Mouse (Mus musculus) cerebellum, adult 2 months (tissue): ENCODE data around the gene Csk. TPM values are rescaled to one million over a fixed set of nuclear protein-coding genes. Genes with fewer than 3 reads are reported as not detected.

Source experiments
- DNase-seq, 2 experiments: peaks; one replicate each; pipeline ENCODE4 v3.0.0; 2021
- H3K27ac ChIP-seq: fragments of 200-500 bp; 2 replicates; pipeline ENCODE4 v1.5.1; 2012; ENCODE audit warnings: low read length, control low read depth, inconsistent platforms; ENCODE audit not compliant: insufficient read depth
- H3K27me3 ChIP-seq: fragments of 200-500 bp; 2 replicates; pipeline ENCODE4 v1.6.1; 2012; ENCODE audit warnings: inconsistent platforms, mild to moderate bottlenecking, low read length, moderate library complexity; ENCODE audit not compliant: control insufficient read depth, insufficient read depth
- H3K4me1 ChIP-seq: fragments of 200-500 bp; 2 replicates; pipeline ENCODE4 v1.6.1; 2011; ENCODE audit warnings: low read length; ENCODE audit not compliant: control insufficient read depth, insufficient read depth
- H3K4me3 ChIP-seq: fragments of 200-500 bp; replicated peaks from 2 replicates; pipeline ENCODE3; 2011; ENCODE audit warnings: mild to moderate bottlenecking, low read depth, low read length, control low read depth; ENCODE audit not compliant: insufficient read depth
- CTCF ChIP-seq: fragments of 200-500 bp; IDR thresholded peaks from 2 replicates; pipeline ENCODE4 v1.5.1; 2011; ENCODE audit warnings: low read depth, mild to moderate bottlenecking, control low read depth, low read length, moderate library complexity, borderline replicate concordance; ENCODE audit not compliant: insufficient read depth
- POLR2A ChIP-seq: fragments of 200-500 bp; IDR thresholded peaks from 2 replicates; pipeline ENCODE4 v1.6.1; 2011; ENCODE audit warnings: low read length, control low read depth, borderline replicate concordance; ENCODE audit not compliant: insufficient read depth
- WGBS: fragments of 180-500 bp; shearing (Covaris S2); methylation state at CpG from one replicate; pipeline ENCODE4 v1.1.7; 2018; 5-methylcytosine and 5-hydroxymethylcytosine counted together
- polyA plus RNA-seq: library from polyadenylated mRNA; depleted of rRNA; stranded (reverse); fragments of >200 nt; gene quantifications from 2 replicates; pipeline ENCODE4 v1.2.3, GENCODE M21; 2012

Csk gene
- polyA plus RNA-seq, 1 experiment: 57.2 TPM

DNA sequence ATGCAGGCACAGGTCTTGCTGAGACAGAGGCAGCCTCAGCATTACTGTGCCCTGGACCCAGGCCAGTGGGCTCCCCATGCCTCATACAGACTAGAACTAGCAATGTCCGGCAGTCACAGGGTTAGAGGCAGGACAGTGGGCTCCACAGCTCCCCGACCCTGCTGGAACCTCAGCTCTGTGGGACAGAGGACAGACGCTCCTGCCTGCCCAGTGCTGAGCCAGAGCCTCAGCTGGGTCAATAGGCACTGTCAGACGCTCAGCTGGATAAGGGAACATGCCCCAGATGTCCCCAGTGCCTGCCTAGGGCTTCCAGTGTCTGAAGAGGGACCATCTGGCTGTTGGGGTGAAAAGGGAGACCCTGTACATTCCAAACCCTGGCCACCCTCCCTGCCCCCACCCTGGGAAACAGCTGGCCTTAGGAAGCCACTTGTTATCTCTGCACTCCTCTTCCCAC is 55.5 kb downstream of the Csk start:
- Histone ChIP-seq H3K27ac (no peak overlapping the region), H3K27me3 (no peaks in the 10 kb centered on the region), H3K4me1 (peaks cover 6% of the 10 kb centered on the region; the same call in 1 of the 2 replicates), H3K4me3 (no peak overlapping the region)
- TF ChIP-seq POLR2A (no peak), CTCF (no peak)
- DNase-seq: no peak
- WGBS: 40% methylated on average over 4 of the region's 4 CpGs

DNA sequence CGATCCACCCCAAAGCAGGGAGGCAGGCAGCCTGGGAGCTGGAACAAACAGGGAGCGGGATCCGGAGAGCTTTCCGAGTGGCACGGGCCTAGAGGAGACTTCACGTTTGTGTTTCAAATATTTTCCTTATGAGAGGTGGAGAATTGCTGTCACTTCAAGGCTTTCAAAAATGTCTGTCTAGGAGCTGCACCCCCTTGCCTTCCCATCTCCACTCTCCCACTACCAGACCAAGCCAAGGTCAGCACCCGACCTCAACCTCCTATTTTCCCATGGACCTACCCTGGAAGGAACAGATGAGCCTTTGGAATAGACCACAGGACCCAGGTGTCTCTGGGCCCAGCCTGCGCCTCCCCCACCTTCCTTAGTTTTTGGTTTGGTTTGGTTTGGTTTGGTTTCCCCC is 56.2 kb downstream of the Csk start:
- H3K4me1 ChIP-seq: peaks cover 6% of the 10 kb centered on the region; the same call in 1 of the 2 replicates
- H3K27me3 ChIP-seq: no peaks in the 10 kb centered on the region
- H3K4me3 ChIP-seq: no peak overlapping the region
- no peak overlapping the region for H3K27ac ChIP-seq
- no peak for DNase-seq
- 88% methylated on average over 8 of the region's 8 CpGs for WGBS
- TF ChIP-seq POLR2A (no peak), CTCF (no peak)

DNA sequence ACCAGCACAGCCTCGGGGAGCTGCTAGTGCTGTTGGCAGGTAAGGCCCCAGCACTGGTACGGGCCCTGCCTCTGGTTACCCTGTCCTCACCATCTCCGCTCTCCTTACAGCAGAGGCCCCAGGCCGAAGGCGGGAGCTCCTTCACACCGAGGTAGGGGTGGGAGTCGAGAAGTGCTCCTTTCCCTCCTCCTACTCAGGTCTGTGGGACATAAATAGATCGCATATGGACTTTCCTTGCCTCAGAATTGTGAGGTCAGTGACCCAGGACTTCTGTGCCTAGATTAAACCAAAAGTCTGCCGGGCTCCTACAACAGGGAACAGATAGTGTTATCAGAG is 59.3 kb downstream of the Csk start:
- WGBS: 40% methylated on average over 9 of the region's 9 CpGs
- TF ChIP-seq POLR2A: no peak
- no peak for TF ChIP-seq CTCF
- DNase-seq: no peak
- Histone ChIP-seq H3K27ac (no peak overlapping the region), H3K27me3 (no peaks in the 10 kb centered on the region), H3K4me3 (no peak overlapping the region), H3K4me1 (peaks cover 6% of the 10 kb centered on the region; the same call in 1 of the 2 replicates)

DNA sequence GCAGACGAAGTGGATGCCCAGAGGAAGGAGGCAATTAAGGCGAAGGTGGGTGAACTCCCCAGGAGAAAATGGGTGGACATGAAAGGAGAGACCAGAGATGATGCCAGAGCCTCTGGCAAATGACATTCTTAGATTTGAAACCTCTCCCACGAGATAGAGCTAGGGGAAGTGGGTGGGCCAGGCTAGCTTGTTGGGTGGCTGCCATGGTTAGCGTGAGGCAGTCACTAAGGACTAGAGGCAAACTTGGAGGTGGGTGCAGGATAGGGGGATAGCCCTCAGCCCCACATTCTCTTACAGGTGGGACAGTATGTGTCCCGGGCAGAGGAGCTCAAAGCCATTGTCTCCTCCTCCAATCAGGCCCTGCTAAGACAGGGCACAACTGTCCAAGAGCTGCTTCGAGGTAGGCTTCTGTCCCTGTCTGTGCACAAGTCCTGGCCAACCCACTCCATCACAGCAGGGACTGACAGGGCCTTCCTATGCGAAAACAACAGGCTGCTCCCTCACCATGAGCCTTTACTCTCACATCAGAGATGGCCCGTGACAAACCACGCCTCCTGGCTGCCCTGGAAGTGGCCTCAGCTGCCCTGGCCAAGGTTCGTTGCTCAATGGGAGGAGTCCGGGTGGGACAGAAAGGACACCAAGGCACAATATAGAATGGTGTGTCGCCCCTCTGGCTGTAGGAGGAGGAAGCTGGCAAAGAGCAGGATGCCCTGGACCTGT is 59.8 kb downstream of the Csk start:
- no peak for DNase-seq
- H3K27ac ChIP-seq: no peak overlapping the region
- no peaks in the 10 kb centered on the region for H3K27me3 ChIP-seq
- H3K4me3 ChIP-seq: no peak overlapping the region
- peaks cover 6% of the 10 kb centered on the region; the same call in 1 of the 2 replicates for H3K4me1 ChIP-seq
- no peak for TF ChIP-seq POLR2A
- no peak for TF ChIP-seq CTCF
- 44% methylated on average over 12 of the region's 12 CpGs for WGBS

DNA sequence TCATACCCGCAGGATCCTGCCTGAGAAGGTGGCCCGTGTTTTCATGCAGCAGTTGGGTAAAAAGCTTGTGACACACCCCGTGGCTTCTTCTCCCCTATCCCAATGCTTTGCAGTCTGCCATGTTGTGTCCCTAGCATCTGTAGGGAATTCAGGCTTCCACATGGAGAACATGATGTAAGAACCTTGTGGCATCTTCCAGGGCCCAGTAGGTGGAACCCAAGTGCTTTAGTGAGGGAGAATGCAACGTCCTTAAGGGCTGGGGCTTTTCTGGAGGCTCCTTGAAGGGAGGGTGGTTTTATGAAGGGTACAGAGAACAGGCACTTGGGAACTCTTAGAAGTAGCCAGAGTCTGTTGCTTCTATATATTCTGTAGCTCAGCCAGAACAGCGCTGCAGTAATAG is 62.7 kb downstream of the Csk start:
- 51% methylated on average over 5 of the region's 5 CpGs for WGBS
- H3K4me3 ChIP-seq: peak overlapping the region; percentile 1

DNA sequence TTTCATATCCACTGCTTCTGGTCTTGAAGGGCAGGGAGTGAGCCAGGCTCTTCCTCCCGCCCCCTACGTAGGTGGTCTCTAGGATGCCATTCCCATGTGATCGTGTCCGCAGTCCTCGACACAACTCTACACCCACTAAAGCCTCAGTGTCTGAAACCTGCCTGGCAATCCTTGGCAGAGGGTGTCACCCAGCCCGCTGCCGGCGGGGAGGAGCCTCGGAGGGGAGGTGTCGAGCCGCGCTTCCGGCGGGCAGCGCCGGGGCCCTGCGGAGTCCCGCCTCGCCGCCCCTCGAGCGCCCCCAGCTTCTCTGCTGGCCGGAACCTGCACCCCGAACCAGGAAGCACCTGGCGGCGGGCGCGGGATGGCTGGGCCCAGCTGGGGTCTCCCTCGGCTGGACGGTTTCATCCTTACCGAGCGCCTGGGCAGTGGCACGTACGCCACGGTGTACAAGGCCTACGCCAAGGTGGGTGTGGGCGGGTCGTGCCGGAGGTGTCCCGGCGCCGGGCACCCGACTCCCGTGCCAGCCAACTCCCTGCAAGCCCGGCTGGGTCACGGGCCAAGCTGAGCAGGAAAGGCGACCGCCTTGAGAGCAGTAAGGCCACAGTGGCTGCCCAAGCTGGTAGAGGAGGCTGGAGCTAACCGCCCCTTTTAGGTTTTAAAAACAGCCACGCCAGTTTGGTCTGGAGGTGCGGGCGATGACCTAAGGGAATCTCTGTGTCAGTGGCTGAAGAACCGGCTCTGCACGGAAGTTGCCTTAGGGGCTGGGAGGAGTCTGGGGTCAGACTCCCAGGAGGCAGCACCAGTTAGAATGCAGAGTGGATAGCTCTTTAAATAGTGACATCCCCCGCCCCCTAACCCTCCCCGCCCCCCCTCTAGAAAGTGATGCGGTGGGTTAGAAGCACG is 64.0 kb downstream of the Csk start, which contains the start of gene Ulk3:
TSS of gene Ulk3 (plus strand) at position 229 of the 903 bp plus-strand sequence.
- Histone ChIP-seq H3K27me3 (no peaks in the 10 kb centered on the region), H3K4me3 (peak within 1 kb of the TSS; percentile 86), H3K4me1 (peaks cover 6% of the 10 kb centered on the region; the same call in 1 of the 2 replicates), H3K27ac (peak within 1 kb of the TSS; percentile 49)
- TF ChIP-seq POLR2A (peak; percentile 37; the same call in 1 of the 2 replicates), CTCF (0 out of 2 replicates have a peak, but pooled peaks have one; percentile 8)
- under 1% methylated on average over 58 of the region's 58 CpGs for WGBS
- DNase-seq: peak; percentile 79 to 84

More for the DNA sequence above, 62.7 kb downstream of the Csk start:
- Histone ChIP-seq H3K4me1 (peaks cover 6% of the 10 kb centered on the region; the same call in 1 of the 2 replicates), H3K27me3 (no peaks in the 10 kb centered on the region), H3K27ac (no peak overlapping the region)
- DNase-seq: no peak
- TF ChIP-seq POLR2A: no peak
- TF ChIP-seq CTCF: peak; percentile 39; the same call in 1 of the 2 replicates

DNA sequence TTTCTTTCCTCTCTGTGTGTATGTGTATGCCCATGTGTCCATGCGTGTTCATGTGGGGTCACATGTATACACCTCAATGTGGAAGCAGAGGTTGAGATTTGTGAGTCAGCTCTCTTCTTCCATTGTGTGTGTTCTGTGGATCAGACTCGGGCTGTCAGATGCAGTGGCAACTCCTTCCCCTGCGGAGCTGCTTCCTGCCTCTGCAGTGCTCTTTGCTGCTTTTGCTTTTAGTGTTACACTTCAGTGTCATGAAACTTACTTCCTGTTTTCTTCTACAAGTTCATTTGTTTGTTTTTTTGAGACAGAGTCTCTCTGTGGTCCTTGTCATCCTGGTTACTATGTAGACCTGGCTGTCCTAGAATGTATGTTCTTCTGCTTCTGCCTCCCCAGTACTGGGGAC is 68.4 kb downstream of the Csk start:
- no peak for DNase-seq
- 86% methylated on average over 3 of the region's 3 CpGs for WGBS
- Histone ChIP-seq H3K27me3 (no peaks in the 10 kb centered on the region), H3K4me3 (no peak overlapping the region), H3K4me1 (no peaks in the 10 kb centered on the region), H3K27ac (no peak overlapping the region)
- no peak for TF ChIP-seq CTCF
- TF ChIP-seq POLR2A: no peak
